Mouse (Mus musculus): ENCODE data around the gene Rdh13.

Rdh13 gene

DNA sequence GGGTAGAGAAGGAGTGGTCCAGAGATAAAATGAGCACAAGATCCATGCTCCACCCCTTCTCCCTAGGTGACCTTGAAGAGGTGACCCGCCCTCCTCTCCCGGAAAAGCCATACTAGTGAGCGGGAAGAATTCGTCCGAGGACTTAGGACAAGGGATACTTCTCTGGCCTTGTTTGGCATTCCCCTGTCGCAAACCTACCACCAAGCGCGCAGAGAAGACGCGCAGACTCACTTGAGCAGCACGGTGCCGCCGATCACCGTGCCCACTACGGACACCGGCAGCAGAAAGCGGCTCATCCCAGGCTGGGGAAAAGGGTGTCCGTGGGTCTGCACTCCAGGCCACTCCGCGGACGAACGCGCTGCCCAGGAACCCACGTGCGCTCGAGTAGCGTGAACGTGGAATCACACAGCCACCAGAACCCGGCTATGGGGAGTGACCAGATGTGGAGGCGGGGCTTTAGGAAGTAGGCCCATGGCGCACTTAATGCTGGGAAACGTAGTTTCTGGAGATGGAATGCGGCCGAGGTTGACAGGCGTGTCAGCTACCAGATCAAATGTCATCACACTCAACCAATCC is at the start of gene Rdh13:
Rdh13 (minus strand) TSS at position 434 of the 576 bp plus-strand sequence.
- peak; percentile 93 to 95 for DNase-seq (ENCODE audit: low spot score in 2 of 2)

DNA sequence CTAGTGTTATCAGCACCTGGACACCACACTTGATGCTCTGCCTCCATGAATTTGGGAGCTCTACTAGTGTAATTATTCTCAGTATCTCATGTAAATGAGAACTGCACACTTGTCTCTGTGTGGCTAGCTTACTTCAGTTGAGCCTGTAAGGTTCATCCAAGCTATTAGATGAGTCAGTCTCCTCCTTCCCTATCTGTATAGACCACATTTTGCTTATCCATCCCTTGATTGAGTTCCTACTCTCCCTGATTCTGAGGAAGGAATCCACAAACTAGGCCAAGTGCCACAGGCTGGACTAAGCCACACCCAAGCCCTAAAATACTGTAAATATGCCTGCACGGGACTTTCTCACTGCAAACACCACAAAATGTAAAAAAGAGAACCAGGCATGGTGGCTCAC is 48.5 kb upstream of the Rdh13 start:
- DNase-seq (ENCODE audit: low spot score in 2 of 2) = no peak

DNA sequence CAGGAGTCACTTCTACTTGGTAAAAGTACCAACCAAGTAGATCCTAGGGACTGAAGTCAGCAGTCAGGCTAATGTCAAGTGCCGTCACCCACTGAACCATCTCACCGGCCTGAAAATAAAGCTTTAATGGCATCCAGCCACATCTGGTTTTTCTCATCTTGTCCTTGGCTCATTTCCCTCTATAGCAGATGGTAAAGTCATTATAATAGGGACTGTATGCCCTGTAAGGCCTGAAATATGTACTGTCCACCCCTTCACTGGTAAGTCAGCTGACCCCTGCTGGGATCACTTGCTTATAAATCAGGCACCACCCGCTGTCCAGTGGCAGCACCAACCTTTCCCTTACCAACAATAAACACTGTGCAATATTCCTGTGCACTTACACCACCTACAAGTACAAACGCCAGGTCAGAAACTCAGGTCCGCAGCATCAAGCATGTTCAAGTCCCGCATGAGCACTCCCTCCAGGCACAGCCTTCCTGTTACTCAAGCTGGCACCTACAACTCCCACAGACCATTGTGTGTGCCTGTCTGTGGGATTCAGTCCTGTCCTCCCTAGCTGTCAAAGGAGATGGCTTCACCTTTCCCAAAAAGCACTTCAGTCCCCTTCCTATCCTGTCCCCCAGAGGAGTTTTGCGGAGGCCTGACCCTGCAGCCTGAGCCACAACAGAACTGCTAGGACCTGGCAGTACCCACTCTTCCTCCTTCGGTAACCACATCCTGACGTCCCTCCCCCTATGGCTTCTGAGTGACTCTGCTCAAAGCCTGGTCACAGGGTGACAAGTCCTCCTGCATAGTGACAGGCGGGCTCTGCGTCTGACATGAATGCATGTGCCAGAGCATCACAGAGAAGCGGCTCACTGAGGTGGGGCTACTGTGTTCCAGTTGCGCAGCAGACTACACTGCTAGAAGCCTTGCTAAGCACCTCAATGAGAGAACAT is 47.1 kb upstream of the Rdh13 start:
- DNase-seq (ENCODE audit: low spot score in 2 of 2) = no peak

DNA sequence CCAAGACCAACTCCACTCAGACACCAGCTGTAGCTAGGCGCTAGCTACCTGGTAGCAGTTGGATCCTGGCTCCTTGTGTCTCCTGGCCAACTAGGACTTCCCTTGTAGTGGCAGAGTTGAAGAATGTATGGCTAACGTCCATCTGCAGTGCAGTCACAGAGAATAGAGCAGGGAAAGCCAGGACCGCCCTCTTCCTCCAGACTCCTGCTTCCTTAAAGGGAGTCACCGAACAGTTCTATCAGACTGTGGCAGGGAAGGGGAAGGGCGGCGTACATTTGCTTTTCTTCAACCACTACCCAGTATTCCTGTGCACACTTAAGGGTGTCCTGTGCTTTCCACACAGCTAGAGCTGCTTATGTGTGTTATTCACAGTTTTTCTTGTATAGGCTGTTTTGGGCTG is 45.9 kb upstream of the Rdh13 start:
- no peak for DNase-seq (ENCODE audit: low spot score in 2 of 2)

DNA sequence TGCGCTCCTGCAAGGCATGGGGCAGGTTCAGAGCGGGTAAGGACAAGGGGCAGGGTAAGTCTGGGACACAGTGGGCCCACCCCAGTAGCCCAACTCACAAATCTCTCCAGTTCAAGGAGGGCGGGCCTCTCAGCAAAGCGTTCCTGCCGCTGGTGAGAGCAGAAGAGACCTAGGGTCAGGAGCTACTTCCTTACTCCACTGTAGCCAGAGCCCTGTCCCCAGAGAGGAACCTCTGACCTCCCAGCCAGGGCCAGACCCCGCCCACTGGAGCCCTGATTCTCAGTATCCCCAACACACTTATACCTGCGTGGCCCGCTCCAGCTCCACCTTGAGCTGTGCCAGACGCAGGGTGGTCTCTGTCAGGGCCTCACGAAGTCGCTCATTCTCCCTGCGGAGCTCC is 36.8 kb upstream of the Rdh13 start:
- DNase-seq (ENCODE audit: low spot score in 2 of 2) = no peak

DNA sequence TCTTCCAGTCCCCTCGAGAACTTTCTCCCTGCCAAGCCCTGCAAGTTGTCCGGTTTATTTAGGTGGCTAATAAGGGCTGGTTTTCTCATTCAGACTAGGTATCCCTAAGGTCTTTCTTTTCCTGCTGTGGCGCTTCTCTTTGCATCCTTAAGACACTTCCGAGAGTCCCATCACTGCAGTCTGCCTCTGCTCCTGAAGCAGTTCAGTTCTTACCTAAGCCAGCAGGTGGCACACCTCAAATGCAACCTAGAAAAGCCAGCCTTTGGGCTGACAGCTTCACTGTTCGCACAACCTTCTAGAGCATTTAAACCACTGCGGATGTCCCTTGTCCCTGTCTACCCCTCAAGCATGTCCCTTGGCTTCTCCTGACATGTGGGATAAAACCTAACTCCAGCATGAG is 34.2 kb upstream of the Rdh13 start:
- peak in 1 of 2 experiments; percentile 68 for DNase-seq (ENCODE audit: low spot score in 2 of 2)

DNA sequence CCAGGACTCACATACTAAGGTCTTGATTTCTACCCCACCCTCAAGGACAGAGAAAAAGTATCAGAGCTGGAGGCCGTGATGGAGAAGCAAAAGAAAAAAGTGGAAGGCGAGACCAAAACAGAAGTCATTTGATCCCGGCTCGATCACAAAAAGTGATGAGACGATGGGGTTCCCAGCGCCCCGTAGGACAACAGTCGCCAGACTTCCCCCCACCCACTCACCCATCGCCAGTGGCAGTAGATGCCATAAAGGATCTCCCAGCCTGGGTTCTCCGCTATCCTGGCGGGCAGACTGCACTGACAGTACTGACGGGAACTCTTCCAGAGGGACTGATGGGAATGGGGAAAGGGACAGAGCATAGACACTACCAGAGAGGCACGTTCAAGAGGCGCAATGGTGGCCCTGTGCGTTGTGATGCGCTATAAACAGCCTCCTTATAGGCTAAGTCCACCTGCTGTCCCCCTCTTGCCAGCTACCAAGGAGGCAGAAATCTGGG is 33.4 kb upstream of the Rdh13 start:
- no peak for DNase-seq (ENCODE audit: low spot score in 2 of 2)

DNA sequence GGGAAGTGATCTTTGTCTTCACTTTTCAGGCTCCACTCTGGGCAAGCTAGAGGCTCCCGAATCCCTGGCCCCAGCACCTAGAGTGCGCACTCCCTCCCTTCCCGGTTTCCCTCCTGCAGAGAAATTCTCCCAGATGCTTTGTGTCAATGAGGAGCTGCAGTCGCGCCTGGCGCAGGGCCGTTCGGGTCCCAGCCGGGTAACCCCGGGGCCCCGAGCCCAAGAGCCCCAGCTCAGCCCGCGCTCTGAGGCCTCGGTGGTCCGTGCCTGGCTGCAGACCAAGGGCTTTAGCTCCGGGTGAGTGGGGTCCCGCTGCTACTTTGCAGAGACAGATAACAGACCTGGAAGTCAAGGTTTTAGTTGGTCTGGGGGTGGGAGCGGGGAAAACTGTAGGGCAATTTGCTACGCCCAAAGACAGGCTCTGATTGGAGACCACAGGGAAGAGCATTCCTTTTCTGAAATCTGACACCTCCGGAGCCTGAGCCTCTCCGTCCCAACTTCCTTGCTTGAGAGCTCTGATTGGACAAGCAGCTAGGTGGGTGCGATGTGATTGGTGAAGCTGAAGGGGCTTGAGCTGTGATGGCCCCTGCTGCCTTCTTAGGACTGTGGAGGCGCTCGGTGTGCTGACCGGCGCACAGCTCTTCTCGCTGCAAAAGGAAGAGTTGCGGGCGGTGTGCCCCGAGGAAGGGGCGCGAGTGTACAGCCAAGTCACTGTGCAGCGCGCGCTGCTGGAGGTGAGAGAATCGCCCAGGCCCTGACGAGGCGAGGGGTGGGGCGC is 32.8 kb upstream of the Rdh13 start:
- peak; percentile 81 to 87 for DNase-seq (ENCODE audit: low spot score in 2 of 2)

DNA sequence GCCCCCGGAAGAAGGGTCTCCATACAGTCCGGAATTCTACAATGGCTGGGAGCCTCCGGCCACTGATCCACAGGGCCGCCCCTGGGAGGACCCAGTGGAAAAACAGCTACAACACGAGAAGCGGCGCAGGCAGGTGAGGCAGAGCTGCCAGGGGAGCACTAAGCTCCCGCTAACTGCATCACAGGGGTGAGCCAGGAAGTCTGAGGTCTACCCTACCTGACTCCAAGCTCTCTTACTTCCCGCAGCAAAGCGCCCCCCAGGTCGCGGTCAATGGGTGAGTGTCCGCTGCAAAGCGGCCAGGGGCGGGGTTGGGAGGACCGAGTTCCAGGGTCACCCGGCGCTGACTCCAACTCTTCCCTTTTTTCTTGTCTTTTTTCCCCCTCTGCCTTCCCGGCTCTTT is 28.5 kb upstream of the Rdh13 start:
- DNase-seq (ENCODE audit: low spot score in 2 of 2) = no peak

DNA sequence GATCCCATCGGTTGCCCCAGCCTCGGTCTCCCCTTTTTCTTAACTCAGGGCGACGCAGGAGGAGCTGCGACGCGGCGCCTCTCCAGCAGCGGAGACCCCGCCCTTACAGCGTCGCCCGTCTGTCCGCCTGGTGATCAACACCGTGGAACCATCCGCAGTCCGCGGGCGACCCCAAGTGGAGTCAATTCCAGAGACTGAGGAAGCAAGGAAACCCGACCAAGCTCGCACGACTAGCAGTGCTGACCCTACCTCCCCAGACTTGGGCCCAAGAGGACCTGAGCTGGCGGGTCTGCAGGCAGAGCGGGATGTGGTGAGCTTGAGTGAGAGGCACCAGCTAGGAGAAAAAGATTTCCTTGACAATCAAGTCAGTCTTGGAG is 25.7 kb upstream of the Rdh13 start:
- DNase-seq (ENCODE audit: low spot score in 2 of 2) = peak; percentile 92 to 94

DNA sequence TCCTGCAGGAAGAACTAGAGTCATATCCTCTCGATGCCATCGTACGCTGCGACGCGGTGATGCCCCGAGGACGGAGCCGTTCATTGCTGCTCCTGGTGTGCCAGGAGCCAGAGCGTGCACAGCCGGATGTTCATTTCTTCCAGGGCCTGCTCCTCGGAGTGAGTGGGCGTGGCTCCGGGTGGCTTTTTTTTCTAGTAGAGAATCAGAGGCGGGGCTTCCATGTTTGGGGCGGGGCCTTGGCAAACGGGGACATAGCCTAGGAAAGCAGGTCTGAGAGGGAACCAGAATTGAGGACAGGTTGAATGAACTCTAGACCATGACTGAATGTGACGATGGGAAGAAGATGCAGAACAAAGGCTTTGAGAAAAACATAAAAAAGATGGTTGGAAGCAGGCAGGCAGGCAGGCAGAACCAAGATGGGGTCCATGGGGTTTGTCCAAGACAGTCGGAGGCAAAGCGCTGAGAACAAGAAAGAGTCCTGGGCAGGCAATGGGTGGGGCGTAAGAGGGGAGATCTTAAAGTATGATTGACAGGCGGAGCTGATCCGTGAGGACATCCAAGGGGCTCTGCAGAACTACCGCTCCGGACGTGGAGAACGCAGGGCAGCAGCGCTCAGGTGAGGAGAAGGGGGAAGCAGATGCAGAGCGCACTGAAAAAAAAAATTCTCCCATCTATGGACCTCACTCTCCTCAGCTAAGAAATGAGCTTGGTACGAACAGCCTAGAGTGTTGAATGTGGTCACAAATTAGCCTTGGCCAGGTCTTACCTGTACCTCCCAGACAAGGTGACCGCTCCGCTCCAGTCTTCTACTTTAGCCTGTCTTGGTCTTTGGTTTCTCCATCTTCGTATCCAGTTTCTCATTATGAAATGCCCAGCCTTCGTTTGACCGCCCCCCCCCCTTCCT is 25.1 kb upstream of the Rdh13 start:
- DNase-seq (ENCODE audit: low spot score in 2 of 2) = peak; percentile 78 to 81

DNA sequence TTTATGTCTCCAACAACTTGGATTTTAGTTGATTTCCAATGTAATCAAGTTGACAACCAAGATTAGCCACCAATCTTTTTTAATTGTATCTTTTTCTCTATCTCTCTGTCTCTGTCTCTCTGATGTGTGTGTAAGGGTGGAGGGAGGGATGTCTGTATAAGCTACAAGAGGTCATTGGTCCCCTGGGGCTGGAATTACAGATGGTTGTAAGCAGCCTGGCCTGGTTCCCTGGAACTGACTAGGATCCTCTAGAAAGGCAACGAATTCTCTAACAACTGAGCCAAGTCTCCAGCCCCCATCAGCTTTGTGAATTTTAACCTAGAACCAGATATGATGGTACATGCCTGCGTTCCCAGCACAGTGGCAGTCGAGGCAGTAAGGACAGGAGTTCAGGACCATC is 22.4 kb upstream of the Rdh13 start:
- DNase-seq (ENCODE audit: low spot score in 2 of 2) = no peak

DNA sequence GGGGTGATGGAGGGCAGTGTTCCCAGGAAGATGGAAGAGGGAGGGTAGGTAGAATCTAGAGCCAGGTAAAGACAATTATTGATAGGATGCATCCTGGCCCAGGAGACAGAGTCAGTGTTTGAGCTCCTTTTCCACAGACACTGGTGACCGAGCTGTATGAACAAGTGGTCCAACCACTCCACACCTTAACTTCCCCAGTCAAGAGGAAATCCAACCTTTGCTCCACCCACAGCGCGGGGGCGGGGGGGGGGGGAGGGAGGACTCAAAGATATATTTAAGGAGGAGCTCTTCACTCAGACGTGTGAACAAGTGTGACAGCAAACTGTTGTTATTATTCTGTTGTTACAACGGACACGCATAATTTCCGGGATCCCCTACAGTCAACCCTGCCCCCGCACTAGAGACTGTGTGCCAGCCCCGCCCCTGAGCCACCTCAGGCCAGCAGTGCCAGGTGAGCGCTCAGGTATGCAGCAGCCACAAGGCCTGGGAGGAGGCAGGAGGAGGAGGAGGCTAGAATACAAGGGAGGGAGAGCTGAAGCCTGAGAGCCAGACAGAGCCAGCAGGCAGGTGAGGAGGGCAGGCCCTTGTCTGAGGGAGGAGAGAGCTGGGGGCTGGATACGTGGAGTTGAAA is 18.9 kb upstream of the Rdh13 start:
- no peak for DNase-seq (ENCODE audit: low spot score in 2 of 2)

DNA sequence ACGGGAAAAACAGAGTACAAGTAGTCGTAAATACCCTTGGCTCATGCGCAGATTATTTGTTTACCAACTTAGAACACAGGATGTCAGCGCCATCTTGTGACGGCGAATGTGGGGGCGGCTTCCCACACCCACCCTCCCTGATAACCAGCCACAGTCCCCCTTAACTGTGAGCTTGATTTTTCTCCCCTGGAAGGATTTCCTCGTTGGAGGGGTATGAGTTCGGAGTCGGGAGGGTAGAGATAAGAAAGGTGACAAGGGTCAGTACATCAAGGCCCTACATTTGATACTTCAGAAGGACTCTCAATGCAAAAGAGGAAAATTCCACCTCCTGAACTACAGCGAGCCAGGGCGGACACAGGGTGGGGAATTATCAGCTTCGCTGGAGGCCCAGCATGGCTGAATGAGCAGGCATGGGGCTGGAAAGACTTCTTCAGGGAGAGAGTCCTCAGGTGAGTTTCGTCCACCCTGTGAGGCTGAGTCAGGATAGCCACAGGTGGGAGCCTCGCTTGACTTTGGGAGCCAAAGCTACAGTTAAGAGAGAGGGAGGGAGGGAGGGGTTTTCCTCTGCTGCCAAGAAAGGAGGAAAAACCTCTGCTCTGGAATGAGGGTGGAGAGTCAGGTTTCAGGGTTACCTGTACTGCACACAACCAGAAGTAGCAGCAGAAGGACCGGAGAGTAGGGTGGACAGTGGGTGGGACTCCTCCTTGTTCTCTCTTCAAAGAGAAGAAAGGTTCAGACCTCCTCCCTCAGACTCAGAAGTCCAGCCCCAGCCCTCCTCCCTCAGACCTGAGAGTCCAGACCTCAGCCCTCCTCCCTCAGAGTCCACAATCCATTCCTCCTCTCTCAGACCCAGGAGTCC is 15.4 kb upstream of the Rdh13 start, which contains the start of gene Eps8l1:
Eps8l1 (plus strand) TSS at position 99 of the 859 bp plus-strand sequence.
- no peak for DNase-seq (ENCODE audit: low spot score in 2 of 2)

DNA sequence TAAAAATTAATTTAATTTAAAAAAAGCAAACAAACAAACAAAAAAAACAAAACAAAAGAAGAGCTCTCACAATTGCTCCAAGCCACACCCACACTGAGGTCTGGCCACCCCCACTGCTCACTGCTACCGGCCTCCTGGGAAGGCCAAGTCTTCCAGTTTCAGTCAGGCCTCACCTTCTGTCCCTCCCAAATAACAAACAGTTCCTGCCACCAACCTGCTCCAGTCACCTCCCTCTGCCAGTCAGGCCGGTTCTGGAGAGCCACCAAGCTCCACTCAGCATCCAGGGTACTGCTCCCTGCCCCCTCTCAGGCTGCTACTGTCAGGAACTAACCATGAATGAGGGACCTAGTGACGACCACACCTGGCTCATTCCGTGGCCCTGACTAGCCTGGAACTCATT is 7.2 kb upstream of the Rdh13 start:
- DNase-seq (ENCODE audit: low spot score in 2 of 2) = no peak

DNA sequence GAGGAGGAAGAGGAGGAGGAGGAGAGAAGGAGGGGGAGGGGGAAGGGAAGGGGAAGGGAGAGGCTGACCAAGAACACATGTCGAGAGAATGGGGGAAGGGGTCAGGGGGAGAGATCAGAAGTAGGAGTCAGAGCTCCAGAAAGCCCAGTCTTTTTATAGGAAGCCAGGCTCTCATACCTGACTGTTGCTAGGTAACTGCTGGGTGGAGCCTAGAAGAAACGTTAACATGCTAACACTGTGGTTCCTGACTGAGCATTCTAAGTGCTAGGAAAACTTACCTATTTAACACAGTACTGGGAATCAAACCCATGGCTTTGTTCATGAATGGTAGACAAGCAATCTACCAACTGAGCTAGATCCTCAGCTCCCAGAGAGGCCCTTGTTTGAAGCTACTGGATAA is 3.8 kb upstream of the Rdh13 start:
- DNase-seq (ENCODE audit: low spot score in 2 of 2) = no peak

DNA sequence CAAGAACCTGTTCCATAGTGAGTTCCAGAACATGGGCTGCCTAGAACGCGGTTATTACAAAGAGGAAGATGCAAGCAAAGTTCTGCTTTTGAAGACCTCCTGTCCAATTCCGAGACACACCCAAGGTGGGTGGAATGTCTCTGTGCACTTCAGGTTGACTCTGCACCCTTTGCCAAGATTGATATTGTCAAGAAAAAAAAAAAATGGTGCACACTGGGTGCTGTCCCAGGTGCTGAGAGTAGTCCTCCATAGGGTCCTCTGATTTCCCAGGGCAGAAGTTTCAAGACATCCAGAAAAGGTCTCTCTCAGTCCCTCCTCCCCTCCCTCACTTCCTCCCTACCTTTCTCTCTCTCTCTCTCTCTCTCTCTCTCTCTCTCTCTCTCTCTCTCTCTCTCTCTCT is 3.0 kb upstream of the Rdh13 start:
- DNase-seq (ENCODE audit: low spot score in 2 of 2) = no peak

DNA sequence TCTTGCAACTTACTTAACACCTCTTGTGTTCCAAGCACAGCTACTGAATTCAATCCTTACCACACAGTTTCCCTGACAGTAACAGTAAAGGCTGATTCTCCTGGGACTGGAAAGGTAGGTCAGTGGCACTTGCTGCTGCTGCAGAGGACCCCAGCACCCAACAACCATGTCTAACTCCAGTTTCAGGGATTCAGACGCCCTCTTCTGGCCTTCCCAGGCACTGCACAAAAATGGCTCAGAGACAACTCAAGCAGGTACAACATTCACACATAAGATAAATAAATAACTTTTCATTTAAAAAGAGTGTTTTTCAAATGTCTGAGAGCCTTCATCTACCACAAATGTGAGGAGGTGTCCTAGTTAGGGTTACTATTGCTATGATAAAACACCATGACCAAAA is 1.7 kb upstream of the Rdh13 start:
- DNase-seq (ENCODE audit: low spot score in 2 of 2) = no peak

DNA sequence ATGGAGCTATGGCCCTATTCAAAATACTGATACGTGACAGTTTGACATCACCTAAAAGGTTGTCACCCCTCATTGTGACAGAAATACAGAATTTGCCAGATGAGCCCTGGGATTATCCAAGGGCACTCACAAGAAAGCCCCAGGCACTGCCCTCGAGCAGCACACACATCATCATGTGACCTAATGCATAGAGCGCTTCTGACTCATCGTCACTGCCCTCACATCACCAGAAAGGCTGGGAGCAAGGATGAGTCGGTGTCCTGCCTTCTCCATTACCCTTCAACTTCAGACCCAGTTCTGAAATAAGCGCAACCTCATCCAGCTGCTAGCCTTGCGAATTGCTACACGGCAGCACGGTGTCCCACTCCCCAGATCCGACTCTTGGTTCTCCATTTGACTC is 4.9 kb downstream of the Rdh13 start:
- no peak for DNase-seq (ENCODE audit: low spot score in 2 of 2)

DNA sequence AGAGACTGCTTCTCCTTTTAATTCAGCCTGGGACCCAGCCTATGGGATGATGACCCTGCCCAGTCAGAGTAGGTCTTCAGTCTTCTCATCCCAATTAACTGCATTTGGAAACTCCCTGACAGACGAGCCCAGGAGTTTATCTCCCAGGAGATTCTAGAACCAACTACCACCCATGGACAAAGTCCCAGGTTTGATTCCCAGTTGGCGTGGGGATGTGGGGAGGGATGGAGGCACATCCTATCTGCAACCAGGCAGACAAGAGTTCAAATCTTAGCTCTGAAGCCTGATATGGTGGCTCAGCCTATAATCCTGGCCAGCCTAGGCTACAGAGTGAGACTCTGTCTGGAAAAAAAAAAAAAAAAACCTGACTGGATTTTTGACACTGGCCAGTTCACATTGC is 7.7 kb downstream of the Rdh13 start:
- no peak for DNase-seq (ENCODE audit: low spot score in 2 of 2)
